Mouse (Mus musculus): ENCODE results near the gene Thoc7.

GRCm38 (mm10) chr14:13933290-13934051, 28.2 kb downstream of the Thoc7 start:
- TF ChIP-seq CTCF (IDR thresholded peaks at IDR 0.05; ENCODE audit: borderline replicate concordance, insufficient read depth, low read length) (no peak), POLR2A (IDR thresholded peaks at IDR 0.05; ENCODE audit: low read depth, low read length) (no peak)

Measured in embryonic fibroblast, embryonic 13.5 days (primary cell).